Mouse (Mus musculus): ENCODE measurements around the gene Mtrex. TPM values are rescaled to one million over a fixed set of nuclear protein-coding genes. Genes with fewer than 3 reads are reported as not detected.
A peak's percentile ranks its signal among the peaks of the same experiment; 100 is the strongest.

Gene Mtrex
- total RNA-seq (2021), result 10 to 100 TPM; 24.3 to 24.8 TPM
- long read RNA-seq, experiment 1, transcript Mtrex-201 (27 exons, 3,689 nt), result major isoform, 12 of 16 reads
- long read RNA-seq, experiment 1, partial matches to known transcripts, result 3 of 16 reads
- long read RNA-seq, experiment 1, other reads (novel, unspliced or antisense), result 1 of 16 reads
- long read RNA-seq, experiment 2, transcript Mtrex-201 (27 exons, 3,689 nt), result major isoform, 27 of 30 reads
- long read RNA-seq, experiment 2, partial matches to known transcripts, result 2 of 30 reads
- long read RNA-seq, experiment 2, other reads (novel, unspliced or antisense), result 1 of 30 reads

DNA sequence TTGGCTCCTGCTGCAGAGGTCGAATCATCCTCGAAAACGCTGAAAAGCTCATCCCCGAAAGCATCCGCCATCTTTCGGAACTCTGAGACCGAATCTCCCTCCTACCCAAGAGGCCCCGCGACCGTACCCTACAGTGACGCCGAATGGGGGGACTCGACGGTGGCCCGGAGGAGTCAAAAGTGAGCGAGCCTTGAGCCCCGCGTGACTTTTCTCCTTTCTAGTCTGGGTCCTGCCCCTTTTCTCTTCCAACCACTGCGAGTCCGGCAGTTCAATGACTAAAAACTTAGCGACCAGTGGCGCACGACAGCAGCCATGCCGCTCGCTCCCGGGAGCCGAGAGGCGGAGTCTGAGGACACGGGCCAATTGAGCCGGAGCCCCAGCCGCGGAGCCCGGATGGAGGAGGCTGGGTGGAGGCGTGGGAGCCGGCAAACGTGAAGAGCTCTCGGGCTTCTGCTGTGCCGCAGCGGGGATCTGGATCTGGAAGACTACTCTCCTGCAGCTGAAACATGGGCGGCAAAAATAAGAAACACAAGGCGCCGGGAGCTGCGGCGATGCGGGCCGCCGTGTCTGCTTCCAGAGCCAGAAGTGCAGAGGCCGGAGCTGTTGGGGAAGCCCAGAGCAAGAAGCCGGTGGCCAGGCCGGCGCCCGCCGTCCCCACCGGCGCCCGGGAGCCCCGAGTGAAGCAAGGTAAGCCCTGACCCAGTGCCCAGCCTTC is at the start of gene Mtrex, which contains the start of gene Dhx29:
Gene Mtrex, minus strand, starts transcription at position 112 of the 715 bp plus-strand sequence.
Gene Dhx29, plus strand, starts transcription at position 168 of the 715 bp plus-strand sequence.
- DNase-seq, result peak; percentile 98

GRCm38 (mm10) chr13:112976720-112977119 is 49.5 kb upstream of the Mtrex start:
- DNase-seq, result no peak

GRCm38 (mm10) chr13:112967267-112967666 is 40.1 kb upstream of the Mtrex start:
- no peak for DNase-seq

DNA sequence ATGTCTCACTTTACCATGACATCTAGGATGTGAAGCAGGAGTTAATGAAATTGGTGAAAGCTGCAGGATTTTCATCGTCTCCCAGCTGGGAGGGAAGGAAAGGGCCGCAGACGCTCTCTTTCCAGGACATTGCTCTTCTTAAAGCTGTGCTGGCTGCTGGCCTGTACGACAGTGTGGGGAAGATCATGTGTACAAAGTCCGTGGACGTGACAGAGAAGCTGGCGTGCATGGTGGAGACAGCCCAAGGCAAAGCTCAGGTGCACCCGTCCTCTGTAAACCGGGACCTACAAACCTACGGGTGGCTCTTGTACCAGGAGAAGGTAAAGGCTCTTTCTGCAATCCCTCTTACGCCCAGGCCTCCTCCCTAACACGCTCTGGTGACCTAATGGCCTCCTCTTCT is 37.2 kb upstream of the Mtrex start:
- DNase-seq, result no peak

- DNase-seq, result no peak
Measured at GRCm38 (mm10) chr13:112963081-112963480, 35.9 kb upstream of the Mtrex start.

GRCm38 (mm10) chr13:112954067-112954466 is 26.9 kb upstream of the Mtrex start:
- no peak for DNase-seq

GRCm38 (mm10) chr13:112945900-112946299 is 18.7 kb upstream of the Mtrex start:
- DNase-seq, result no peak

GRCm38 (mm10) chr13:112945312-112945711 is 18.1 kb upstream of the Mtrex start:
- DNase-seq, result no peak

DNA sequence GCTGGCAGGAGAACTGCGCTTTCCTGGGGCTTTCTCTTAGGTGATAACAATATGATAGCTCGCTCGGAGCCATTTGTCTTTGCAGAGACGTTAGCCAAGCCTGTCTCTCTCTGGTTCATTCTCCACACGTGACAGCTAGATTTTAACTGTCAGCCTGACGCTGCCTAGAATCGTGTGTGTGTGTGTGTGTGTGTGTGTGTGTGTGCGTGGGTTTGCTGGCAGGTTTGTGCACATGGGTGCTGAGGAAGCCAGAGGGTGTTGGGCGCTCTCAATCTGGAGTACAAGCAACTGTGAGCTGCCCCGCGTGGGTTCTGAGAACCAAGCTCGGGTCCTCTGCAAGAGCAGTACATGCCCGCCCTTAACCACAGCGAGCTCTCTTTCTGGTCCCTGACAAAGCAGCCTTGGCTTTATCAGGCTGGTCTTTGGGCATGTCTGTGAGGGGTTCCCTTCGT is 14.7 kb upstream of the Mtrex start:
- no peak for DNase-seq

GRCm38 (mm10) chr13:112938130-112938529 is 10.9 kb upstream of the Mtrex start:
- DNase-seq, result no peak

DNA sequence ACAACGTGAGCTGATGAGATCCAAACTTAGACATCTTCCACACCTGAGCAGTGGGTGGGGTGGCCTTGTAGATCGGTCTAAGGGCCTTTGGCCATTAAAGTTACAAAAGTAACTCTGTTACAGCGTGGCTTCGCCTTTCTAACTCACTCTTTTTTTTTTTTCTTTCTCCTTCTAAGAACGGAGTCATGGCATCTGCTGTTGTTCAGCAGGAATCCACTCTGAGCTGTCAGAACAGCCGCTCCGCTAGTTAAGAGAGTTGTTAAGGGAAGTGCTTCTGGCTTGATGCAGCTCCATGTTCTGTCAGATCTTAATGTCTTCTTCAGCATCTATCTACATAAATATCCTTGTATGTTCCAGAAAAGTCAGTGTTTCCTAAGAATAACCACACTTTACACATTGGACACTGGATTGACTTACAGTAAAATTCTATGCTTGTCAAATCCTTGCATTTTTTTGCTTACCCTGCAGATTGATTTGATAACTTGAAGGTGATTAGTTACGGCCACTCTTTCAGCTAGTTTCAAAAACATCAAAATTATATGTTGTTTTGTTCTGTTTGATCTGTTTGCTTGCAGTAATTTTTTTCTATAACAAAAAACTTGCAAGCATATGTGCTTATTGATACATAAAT is 955 bp upstream of the Mtrex start:
- DNase-seq, result no peak

DNA sequence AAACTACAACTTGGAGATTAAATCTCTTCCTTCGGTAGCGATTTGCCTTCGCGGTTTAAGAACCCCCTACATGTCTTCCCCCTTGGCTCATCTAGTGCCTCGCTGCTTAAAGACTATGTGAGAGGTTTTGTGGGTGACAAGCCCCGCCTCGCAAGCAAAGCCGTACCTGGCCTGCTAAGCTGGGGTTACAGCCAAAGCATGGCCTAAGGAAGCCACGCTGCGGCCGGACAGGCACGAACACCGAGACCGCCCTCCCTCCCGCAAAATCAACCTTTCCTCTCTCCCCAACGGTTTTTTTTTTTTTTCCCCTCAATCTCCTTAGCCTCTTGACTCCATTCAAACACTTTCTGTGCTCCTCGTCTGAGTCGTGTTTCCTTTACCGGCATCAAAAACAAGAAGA is 402 bp downstream of the Mtrex start:
- DNase-seq, result peak; percentile 7

- DNase-seq, result no peak
Measured at GRCm38 (mm10) chr13:112925976-112926375, 1.2 kb downstream of the Mtrex start.

GRCm38 (mm10) chr13:112925266-112925665 is 1.9 kb downstream of the Mtrex start:
- no peak for DNase-seq

DNA sequence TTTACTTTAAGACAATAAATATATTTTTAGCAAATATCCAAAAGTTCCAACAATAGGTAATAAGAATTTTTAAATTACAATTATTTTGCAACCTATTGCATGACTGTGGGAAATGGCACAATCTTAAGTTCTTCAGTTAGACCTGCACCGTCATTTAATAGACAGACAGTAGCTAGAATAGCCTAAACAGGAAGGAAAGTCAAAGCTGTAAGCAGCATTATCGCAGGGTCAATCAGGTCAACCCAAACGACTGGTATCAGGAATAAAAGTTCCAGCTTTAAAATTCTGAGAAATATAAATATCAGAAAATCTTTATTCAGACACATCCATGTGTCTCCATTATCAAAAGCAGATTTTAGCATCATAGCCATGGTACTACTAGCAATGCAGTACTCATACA is 6.3 kb downstream of the Mtrex start:
- no peak for DNase-seq

- no peak for DNase-seq
Measured at GRCm38 (mm10) chr13:112919141-112919865, 7.9 kb downstream of the Mtrex start.

- DNase-seq, result no peak
Measured at GRCm38 (mm10) chr13:112910434-112910833, 16.8 kb downstream of the Mtrex start.

- DNase-seq, result no peak
Measured at GRCm38 (mm10) chr13:112909663-112910062, 17.5 kb downstream of the Mtrex start.

- DNase-seq, result no peak
Measured at GRCm38 (mm10) chr13:112902176-112902575, 25.0 kb downstream of the Mtrex start.

DNA sequence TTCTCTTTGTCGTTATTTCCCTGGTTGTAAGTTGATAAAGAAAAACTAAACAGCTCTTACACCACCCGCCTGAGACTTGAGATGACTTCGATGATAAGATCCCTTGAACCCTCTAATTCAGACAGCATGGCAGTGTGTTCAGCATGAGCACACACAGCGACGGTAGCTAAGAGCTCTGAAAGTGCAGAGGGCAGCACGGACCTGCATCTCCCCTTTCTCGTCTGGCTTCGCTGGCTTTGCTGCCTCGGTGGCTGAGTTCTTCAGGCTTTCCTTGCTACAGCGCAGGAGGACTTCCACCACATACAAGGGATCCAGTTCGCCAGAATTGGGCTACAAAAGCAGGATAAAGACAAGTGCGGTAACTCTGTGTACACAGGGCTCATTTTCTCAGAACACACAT is 40.0 kb downstream of the Mtrex start:
- DNase-seq, result no peak

DNA sequence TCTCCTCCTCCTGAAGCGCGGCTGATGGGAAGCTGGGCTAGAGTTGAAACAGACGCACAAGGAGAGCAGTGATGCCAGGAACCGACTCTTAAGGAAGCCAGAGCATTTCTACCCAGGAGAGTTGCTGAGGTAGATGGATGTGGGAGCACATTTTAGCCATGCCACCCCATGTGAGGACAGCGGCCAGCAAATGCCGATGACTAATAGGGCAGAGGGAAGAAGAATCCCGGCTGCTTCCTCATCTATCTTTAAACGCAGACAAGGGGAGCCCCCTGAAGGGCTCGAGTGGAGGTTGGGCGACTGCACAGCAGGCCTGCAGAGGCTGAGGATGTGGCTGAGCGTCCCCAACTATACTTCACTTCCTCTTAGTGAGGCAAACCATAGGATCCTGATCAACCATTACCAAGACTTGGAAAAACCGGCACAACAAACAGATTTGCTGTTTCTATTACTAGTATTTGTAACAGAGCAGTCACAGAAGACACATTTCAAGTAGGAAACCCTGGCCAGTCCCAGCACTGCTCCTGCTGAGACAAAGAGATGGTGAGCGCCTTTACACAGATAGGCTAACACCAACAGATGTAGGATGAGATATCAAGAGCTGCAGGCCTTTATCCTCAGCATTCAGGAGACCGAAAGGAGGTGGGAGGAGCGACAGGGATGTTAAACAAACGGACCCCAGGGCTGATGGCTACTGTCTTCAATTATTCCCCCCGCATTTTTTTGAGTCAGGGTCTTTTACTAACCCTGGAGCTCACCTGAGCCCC is 55.5 kb downstream of the Mtrex start:
- no peak for DNase-seq

Data from gastrocnemius, postnatal 25 days (tissue).